Mouse (Mus musculus) kidney, adult 2 months (tissue): Measurements from ENCODE around the gene Gm11564. TPM values are rescaled to one million over a fixed set of nuclear protein-coding genes. Genes with fewer than 3 reads are reported as not detected.
"Not testable (repeated sequence)": the region's sequence is repeated elsewhere in the genome, so short reads cannot be mapped to it uniquely, and the experiment has no call there.

Experiments
- DNase-seq: peaks from one replicate; pipeline ENCODE4 v3.0.0; 2021
- H3K27ac ChIP-seq: fragments of 200-500 bp; 2 replicates; pipeline ENCODE4 v1.5.1; 2012; ENCODE audit warnings: low read depth, low read length, control low read depth, inconsistent platforms; ENCODE audit not compliant: insufficient read depth
- H3K27me3 ChIP-seq: fragments of 200-500 bp; replicated peaks from 2 replicates; pipeline ENCODE4 v1.6.1; 2012; ENCODE audit warnings: mild to moderate bottlenecking, moderate library complexity, low read length, inconsistent platforms; ENCODE audit not compliant: control insufficient read depth, insufficient read depth
- H3K36me3 ChIP-seq: fragments of 200-500 bp; 2 replicates; pipeline ENCODE4 v1.6.1; 2012; ENCODE audit warnings: mild to moderate bottlenecking, moderate library complexity, low read length, inconsistent platforms; ENCODE audit not compliant: control insufficient read depth, insufficient read depth
- H3K4me1 ChIP-seq: fragments of 200-500 bp; 2 replicates; pipeline ENCODE4 v1.6.1; 2011; ENCODE audit warnings: low read length; ENCODE audit not compliant: control insufficient read depth, insufficient read depth
- H3K4me3 ChIP-seq: fragments of 200-500 bp; 2 replicates; pipeline ENCODE4 v1.5.1; 2011; ENCODE audit warnings: mild to moderate bottlenecking, low read depth, low read length, control low read depth; ENCODE audit not compliant: insufficient read depth
- CTCF ChIP-seq: fragments of 200-500 bp; conservative IDR thresholded peaks from 2 replicates; pipeline ENCODE4 v1.5.1; 2011; ENCODE audit warnings: low read depth, mild to moderate bottlenecking, control low read depth, low read length, moderate library complexity, mixed read lengths; ENCODE audit not compliant: insufficient read depth, insufficient read length
- POLR2A ChIP-seq: fragments of 200-500 bp; IDR thresholded peaks from one replicate; pipeline ENCODE4 v1.6.1; 2011; ENCODE audit warnings: low read depth, low read length, control low read depth
- WGBS: fragments of 180-500 bp; shearing (Covaris S2); methylation state at CpG from one replicate; pipeline ENCODE4 v1.1.7; 2018; 5-methylcytosine and 5-hydroxymethylcytosine counted together
- polyA plus RNA-seq: library from polyadenylated mRNA; depleted of rRNA; stranded (reverse); fragments of >200 nt; gene quantifications from 2 replicates; pipeline ENCODE4 v1.2.3, GENCODE M21; 2012

The Gm11564 gene
- polyA plus RNA-seq, 1 experiment = not detected

- no peak for TF ChIP-seq CTCF
- no peak for TF ChIP-seq POLR2A
- no peak for DNase-seq
- H3K27me3 ChIP-seq = no peaks in the 10 kb centered on the region
- no peak overlapping the region for H3K4me3 ChIP-seq
- no peaks in the 10 kb centered on the region for H3K36me3 ChIP-seq
- H3K4me1 ChIP-seq = no peaks in the 10 kb centered on the region
- WGBS = 29% methylated on average over 1 of the region's 1 CpGs
- no peak overlapping the region for H3K27ac ChIP-seq
These were observed 26.7 kb upstream of the Gm11564 start for GRCm38 (mm10) chr11:99842185-99842584.

- H3K27me3 ChIP-seq = no peaks in the 10 kb centered on the region
- H3K27ac ChIP-seq = no peak within 1 kb of the TSS
- DNase-seq = no peak
- no peak for TF ChIP-seq POLR2A
- TF ChIP-seq CTCF = no peak
- H3K36me3 ChIP-seq = no peaks in the 10 kb centered on the region
- WGBS = 73% methylated on average over 1 of the region's 1 CpGs
- no peaks in the 10 kb centered on the region for H3K4me1 ChIP-seq
- no peak within 1 kb of the TSS for H3K4me3 ChIP-seq
These were observed 22.5 kb upstream of the Gm11564 start, which contains the start of gene 2300003K06Rik for GRCm38 (mm10) chr11:99837966-99838365. Gene 2300003K06Rik (minus strand): TSS chr11:99838066.

DNA sequence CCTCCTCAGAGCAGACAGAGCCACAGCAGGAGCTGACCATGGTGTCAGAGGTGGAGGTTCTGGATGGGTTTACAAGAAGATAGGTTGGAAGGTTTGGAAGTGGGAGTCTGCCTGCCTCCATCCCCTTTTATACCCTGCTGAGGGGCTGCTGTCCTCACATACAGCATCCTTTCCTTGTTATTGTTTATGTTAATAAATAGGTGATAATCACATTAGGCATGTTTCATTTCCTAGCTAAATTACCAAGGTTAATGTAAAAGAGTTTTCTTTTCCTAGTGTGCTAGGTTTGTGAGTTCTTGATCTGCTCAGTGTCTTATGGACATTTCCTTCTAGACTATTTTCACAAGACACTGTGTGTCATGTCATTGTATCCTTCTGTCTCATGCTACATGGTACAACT, 5.7 kb downstream of the Gm11564 start, which contains the start of gene Krtap4-13:
Gene Krtap4-13, minus strand, starts transcription at position 101 of the 400 bp plus-strand sequence.
- not testable (repeated sequence) for H3K27me3 ChIP-seq, H3K27ac ChIP-seq, H3K4me1 ChIP-seq, DNase-seq, H3K36me3 ChIP-seq, H3K4me3 ChIP-seq

DNA sequence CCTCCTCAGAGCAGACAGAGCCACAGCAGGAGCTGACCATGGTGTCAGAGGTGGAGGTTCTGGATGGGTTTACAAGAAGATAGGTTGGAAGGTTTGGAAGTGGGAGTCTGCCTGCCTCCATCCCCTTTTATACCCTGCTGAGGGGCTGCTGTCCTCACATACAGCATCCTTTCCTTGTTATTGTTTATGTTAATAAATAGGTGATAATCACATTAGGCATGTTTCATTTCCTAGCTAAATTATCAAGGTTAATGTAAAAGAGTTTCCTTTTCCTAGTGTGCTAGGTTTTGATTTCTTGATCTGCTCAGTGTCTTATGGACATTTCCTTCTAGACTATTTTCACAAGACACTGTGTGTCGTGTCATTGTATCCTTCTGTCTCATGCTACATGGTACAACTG, 11.1 kb downstream of the Gm11564 start, which contains the start of gene Gm11554:
Gene Gm11554, minus strand, starts transcription at position 101 of the 400 bp plus-strand sequence.
- not testable (repeated sequence) for H3K27me3 ChIP-seq, H3K4me3 ChIP-seq, H3K27ac ChIP-seq, H3K36me3 ChIP-seq, DNase-seq, H3K4me1 ChIP-seq
- no CpG with 5 or more reads among the region's 1 CpGs for WGBS

DNA sequence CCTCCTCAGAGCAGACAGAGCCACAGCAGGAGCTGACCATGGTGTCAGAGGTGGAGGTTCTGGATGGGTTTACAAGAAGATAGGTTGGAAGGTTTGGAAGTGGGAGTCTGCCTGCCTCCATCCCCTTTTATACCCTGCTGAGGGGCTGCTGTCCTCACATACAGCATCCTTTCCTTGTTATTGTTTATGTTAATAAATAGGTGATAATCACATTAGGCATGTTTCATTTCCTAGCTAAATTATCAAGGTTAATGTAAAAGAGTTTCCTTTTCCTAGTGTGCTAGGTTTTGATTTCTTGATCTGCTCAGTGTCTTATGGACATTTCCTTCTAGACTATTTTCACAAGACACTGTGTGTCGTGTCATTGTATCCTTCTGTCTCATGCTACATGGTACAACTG, 16.6 kb downstream of the Gm11564 start, which contains the start of gene Gm11569:
Gene Gm11569, minus strand, starts transcription at position 101 of the 400 bp plus-strand sequence.
- DNase-seq, H3K4me1 ChIP-seq, H3K27me3 ChIP-seq, H3K36me3 ChIP-seq, H3K4me3 ChIP-seq, H3K27ac ChIP-seq: not testable (repeated sequence)
- WGBS = no CpG with 5 or more reads among the region's 1 CpGs

DNA sequence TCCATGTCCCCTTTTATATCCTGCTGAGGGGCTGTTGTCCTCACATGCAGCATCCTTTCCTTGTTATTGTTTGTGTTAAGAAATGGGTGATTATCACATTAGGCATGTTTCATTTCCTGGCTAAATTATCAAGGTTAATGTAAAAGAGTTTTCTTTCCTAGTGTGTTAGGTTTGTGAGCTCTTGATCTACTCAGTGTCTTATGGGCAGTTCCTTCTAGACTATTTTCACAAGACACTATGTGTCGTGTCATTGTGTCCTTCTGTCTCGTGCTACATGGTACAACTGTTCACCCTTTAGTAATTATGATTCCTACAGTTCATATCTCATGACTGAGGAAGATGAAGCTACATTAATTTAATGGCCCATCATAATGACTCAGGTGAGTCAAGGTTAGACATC, 22.1 kb downstream of the Gm11564 start, which contains the start of gene Gm11596:
Gene Gm11596, minus strand, starts transcription at position 101 of the 400 bp plus-strand sequence.
- no peaks in the 10 kb centered on the region for H3K36me3 ChIP-seq
- no peak within 1 kb of the TSS for H3K27ac ChIP-seq
- TF ChIP-seq CTCF (no peak), POLR2A (no peak)
- WGBS = 86% methylated on average over 2 of the region's 2 CpGs
- H3K4me1 ChIP-seq = no peaks in the 10 kb centered on the region
- H3K4me3 ChIP-seq = no peak within 1 kb of the TSS
- H3K27me3 ChIP-seq = no peaks in the 10 kb centered on the region
- no peak for DNase-seq

DNA sequence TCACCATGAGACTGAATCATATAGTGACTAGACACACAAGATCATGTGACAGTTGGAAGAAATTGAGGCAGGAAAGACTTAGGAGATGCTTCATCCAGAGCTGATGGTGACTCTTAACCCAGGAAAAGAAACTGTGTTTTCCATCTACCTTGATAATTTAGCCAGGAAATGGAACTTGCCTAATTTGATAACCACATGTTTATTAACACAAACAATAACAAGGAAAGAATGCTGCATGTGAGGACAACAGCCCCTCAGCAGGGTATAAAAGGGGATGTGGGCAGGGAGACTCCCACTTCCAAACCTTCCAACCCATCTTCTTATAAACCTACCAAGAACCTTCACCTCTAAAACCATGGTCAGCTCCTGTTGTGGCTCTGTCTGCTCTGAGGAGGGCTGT, 30.6 kb downstream of the Gm11564 start, which contains the start of gene Krtap4-9:
Gene Krtap4-9, plus strand, starts transcription at position 301 of the 400 bp plus-strand sequence.
- not testable (repeated sequence) for H3K27me3 ChIP-seq, H3K4me3 ChIP-seq, H3K4me1 ChIP-seq, DNase-seq, H3K36me3 ChIP-seq, H3K27ac ChIP-seq

GRCm38 (mm10) chr11:99780604-99781003, 34.9 kb downstream of the Gm11564 start, which contains the start of gene Krtap4-8:
Gene Krtap4-8 (minus strand): TSS chr11:99780704.
- no peak within 1 kb of the TSS for H3K27ac ChIP-seq
- H3K27me3 ChIP-seq = no peaks in the 10 kb centered on the region; the same call in 1 of the 2 replicates
- TF ChIP-seq POLR2A (no peak), CTCF (no peak)
- H3K36me3 ChIP-seq = no peaks in the 10 kb centered on the region
- no peak for DNase-seq
- H3K4me1 ChIP-seq = no peaks in the 10 kb centered on the region
- WGBS = 95% methylated on average over 2 of the region's 2 CpGs
- no peak within 1 kb of the TSS for H3K4me3 ChIP-seq
